Mouse (Mus musculus): ENCODE measurements around the gene Gm5134. TPM values are rescaled to one million over a fixed set of nuclear protein-coding genes. Genes with fewer than 3 reads are reported as not detected.

Gene Gm5134
- total RNA-seq, 1 experiment = 4.2 TPM

DNA sequence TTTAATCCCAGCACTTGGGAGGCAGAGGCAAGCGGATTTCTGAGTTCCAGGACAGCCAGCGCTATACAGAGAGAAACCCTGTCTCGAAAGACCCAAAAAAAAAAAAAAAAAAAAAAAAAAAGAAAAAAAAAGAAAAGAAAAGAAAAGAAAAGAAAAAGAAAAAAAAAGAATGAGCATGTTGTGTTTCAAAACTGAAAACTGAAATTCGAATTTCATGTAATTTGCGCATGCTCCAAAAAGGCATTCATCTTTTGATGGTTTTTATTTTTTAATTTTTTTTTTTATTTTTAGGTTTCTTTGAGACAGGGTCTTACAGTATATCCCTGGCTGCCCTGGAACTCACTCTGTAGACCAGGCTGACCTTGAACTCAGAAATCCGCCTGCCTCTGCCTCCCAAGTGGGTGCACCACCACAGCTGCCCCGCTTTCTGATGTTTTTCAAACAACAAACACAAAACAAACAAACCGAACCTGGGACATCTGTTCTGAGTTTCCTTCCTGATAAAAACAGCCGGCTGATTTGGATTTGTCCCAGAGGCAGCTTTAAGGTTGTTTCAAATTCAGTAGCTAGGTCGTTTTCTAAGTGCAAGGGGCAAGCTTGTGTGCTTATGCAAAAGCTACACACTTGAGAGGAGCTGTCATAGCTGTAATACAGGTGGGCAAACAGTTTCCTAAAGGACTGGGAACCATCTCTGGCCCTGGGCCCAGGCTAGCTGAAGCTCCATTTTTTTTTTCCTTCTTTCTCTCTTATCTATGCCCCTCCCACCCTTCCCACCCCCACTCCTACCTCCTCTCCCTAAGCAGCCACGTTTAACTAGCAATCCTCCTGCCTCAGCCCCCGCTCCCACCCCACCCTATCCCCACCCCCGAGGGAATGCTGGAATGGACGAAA lies 77.4 kb downstream of the Gm5134 start:
- H3K9me3 ChIP-seq (ENCODE audit: control insufficient read depth, insufficient read depth, low read depth, low read length) = no peaks in the 10 kb centered on the region
- no peaks in the 10 kb centered on the region; the same call in 1 of the 2 replicates for H3K36me3 ChIP-seq (ENCODE audit: control insufficient read depth, insufficient read depth, low read length, poor library complexity, severe bottlenecking)
- in situ Hi-C loops (cut with MboI; ENCODE audit: low sequenced_read_pairs in 2 of 2, unreplicated experiment in 2 of 2) = no loop called here
- H3K4me3 ChIP-seq (ENCODE audit: insufficient read depth in 1 of 2, low read depth in 1 of 2, low read length in 2 of 2, poor library complexity in 1 of 2, severe bottlenecking in 1 of 2) = peak overlapping the region; percentile 82 to 89
- H3K9ac ChIP-seq (ENCODE audit: insufficient read depth, low read depth, low read length, poor library complexity, severe bottlenecking) = peak overlapping the region; percentile 75
- TF ChIP-seq ZNF384 (IDR thresholded peaks at IDR 0.05; ENCODE audit: low read depth, low read length) = peak; percentile 82; the same call in 1 of the 2 replicates
- TF ChIP-seq CHD2 (IDR thresholded peaks at IDR 0.05; ENCODE audit: low read depth, low read length) = peak; percentile 20; the same call in 1 of the 2 replicates
- no peak for TF ChIP-seq MAFK (IDR thresholded peaks at IDR 0.05; ENCODE audit: insufficient read depth, low read depth, low read length)
- DNase-seq (ENCODE audit: low read depth, low spot score) = no peak
- H3K4me1 ChIP-seq (ENCODE audit: control insufficient read depth in 2 of 2, insufficient read depth in 2 of 2, low read length in 2 of 2, poor library complexity in 1 of 2) = peaks cover 11 to 12% of the 10 kb centered on the region in 2 experiments
- peak overlapping the region; percentile 88; the same call in 1 of the 2 replicates for H3K27ac ChIP-seq (ENCODE audit: insufficient read depth, low read depth, low read length, poor library complexity, severe bottlenecking)

DNA sequence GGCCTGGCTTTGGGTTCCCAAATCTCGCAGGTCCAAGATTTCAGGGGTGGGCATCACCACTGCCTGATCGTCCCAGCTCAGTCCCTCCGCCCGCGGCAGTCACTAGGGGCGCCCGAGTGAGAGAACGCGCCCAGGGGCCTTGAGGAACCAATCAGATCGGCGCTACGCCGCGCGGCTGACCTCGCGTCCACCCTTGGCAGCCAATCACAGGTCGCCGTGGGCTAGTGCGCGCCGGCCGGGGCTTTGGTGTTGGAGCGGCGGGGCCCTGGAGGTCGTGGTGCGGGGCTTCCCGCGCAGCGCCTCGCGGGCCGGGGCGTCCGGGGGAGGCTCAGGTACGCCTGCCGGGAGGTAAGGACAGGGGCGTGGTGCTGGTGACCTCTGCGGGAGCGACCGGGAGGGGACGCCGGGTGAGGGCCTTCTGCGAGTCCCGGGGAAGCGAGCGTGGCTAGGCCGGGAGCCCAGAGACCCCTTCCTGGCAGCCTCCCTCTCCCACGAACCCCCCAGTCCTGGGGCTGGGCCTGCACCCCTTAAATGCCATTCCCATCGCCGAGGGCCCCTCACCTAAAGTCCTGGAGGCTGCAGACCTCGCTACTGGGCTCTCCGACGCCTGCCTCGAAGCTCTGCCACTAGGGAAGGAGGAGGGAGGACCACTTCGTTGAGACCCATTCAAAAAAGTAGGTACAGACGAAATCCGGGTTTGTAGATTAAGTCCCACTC lies 78.2 kb downstream of the Gm5134 start, which contains the start of gene Zfp280b:
Gene Zfp280b, plus strand, starts transcription at position 249 of the 717 bp plus-strand sequence.
- in situ Hi-C loops (cut with MboI; ENCODE audit: low sequenced_read_pairs in 2 of 2, unreplicated experiment in 2 of 2) = no loop called here
- no peaks in the 10 kb centered on the region for H3K9me3 ChIP-seq (ENCODE audit: control insufficient read depth, insufficient read depth, low read depth, low read length)
- peak within 1 kb of the TSS; percentile 88 for H3K27ac ChIP-seq (ENCODE audit: insufficient read depth, low read depth, low read length, poor library complexity, severe bottlenecking)
- H3K4me3 ChIP-seq (ENCODE audit: insufficient read depth in 1 of 2, low read depth in 1 of 2, low read length in 2 of 2, poor library complexity in 1 of 2, severe bottlenecking in 1 of 2) = peak within 1 kb of the TSS; percentile 82 to 89
- H3K36me3 ChIP-seq (ENCODE audit: control insufficient read depth, insufficient read depth, low read length, poor library complexity, severe bottlenecking) = no peaks in the 10 kb centered on the region; the same call in 1 of the 2 replicates
- peaks cover 9 to 12% of the 10 kb centered on the region in 2 experiments for H3K4me1 ChIP-seq (ENCODE audit: control insufficient read depth in 2 of 2, insufficient read depth in 2 of 2, low read length in 2 of 2, poor library complexity in 1 of 2)
- TF ChIP-seq ZNF384 (IDR thresholded peaks at IDR 0.05; ENCODE audit: low read depth, low read length) (no peak), ZC3H11A (IDR thresholded peaks at IDR 0.05; ENCODE audit: borderline replicate concordance, low read depth, low read length) (no peak), HCFC1 (IDR thresholded peaks at IDR 0.05; ENCODE audit: borderline replicate concordance, insufficient read depth, low read length) (no peak), MAFK (IDR thresholded peaks at IDR 0.05; ENCODE audit: insufficient read depth, low read depth, low read length) (no peak), CHD2 (IDR thresholded peaks at IDR 0.05; ENCODE audit: low read depth, low read length) (no peak; the same call in 1 of the 2 replicates)
- DNase-seq (ENCODE audit: low read depth, low spot score) = peak; percentile 94
- peak within 1 kb of the TSS; percentile 97 for H3K9ac ChIP-seq (ENCODE audit: insufficient read depth, low read depth, low read length, poor library complexity, severe bottlenecking)

DNA sequence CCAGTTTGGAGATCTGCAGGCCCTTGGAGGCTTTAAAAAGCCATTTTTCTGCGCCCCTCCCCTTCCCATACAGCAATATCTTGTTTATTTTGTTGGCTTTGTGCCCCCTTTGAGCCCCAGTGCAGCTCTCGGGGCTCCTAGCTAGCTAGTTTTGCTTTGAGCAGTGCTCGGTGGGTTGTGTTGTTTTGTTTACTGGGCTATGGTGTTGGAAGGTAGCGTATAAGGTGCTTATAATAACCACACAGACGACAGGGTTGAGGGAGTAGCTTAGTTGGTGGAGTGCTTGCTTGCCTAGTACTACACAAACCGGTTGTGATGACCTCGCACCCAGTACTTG lies 78.8 kb downstream of the Gm5134 start:
- Histone ChIP-seq H3K9ac (ENCODE audit: insufficient read depth, low read depth, low read length, poor library complexity, severe bottlenecking) (peak overlapping the region; percentile 97), H3K9me3 (ENCODE audit: control insufficient read depth, insufficient read depth, low read depth, low read length) (no peaks in the 10 kb centered on the region), H3K4me1 (ENCODE audit: control insufficient read depth in 2 of 2, insufficient read depth in 2 of 2, low read length in 2 of 2, poor library complexity in 1 of 2) (peaks cover 9 to 12% of the 10 kb centered on the region in 2 experiments), H3K4me3 (ENCODE audit: insufficient read depth in 1 of 2, low read depth in 1 of 2, low read length in 2 of 2, poor library complexity in 1 of 2, severe bottlenecking in 1 of 2) (peak overlapping the region; percentile 82 to 89), H3K36me3 (ENCODE audit: control insufficient read depth, insufficient read depth, low read length, poor library complexity, severe bottlenecking) (peaks cover 5% of the 10 kb centered on the region), H3K27ac (ENCODE audit: insufficient read depth, low read depth, low read length, poor library complexity, severe bottlenecking) (peak overlapping the region; percentile 86; the same call in 1 of the 2 replicates)
- no peak for DNase-seq (ENCODE audit: low read depth, low spot score)
- in situ Hi-C loops (cut with MboI; ENCODE audit: low sequenced_read_pairs in 2 of 2, unreplicated experiment in 2 of 2) = no loop called here
- TF ChIP-seq MAFK (IDR thresholded peaks at IDR 0.05; ENCODE audit: insufficient read depth, low read depth, low read length) (no peak), CHD2 (IDR thresholded peaks at IDR 0.05; ENCODE audit: low read depth, low read length) (no peak), ZC3H11A (IDR thresholded peaks at IDR 0.05; ENCODE audit: borderline replicate concordance, low read depth, low read length) (no peak), HCFC1 (IDR thresholded peaks at IDR 0.05; ENCODE audit: borderline replicate concordance, insufficient read depth, low read length) (no peak), ZNF384 (IDR thresholded peaks at IDR 0.05; ENCODE audit: low read depth, low read length) (no peak)

DNA sequence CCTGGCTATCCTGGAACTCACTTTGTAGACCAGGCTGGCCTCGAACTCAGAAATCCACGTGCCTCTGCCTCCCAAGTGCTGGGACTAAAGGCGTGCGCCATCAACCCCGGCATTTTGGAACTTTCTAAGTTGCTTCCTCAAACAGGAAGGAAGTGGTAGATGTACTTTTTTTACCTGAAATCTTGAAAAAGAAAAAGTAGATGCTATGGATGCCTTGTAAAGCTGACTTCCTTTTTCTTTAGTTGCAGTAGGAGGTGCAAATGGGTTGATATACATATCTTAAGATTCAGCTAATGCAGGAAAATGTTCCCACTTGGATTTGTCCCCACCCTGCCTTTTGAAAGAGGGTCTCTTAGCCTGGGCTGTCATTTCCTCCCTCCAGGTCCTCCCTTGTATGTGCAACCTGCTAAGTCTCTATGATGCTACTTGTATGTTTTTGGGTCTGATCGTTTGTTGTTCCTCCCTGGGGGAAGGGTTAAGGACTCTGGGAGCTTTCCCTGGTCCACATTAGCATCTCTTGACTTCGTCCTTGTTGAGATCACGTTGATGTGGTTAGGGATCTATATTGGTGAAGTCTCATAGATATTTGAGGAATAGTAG lies 79.8 kb downstream of the Gm5134 start:
- no peak overlapping the region; the same call in 1 of the 2 replicates for H3K9ac ChIP-seq (ENCODE audit: insufficient read depth, low read depth, low read length, poor library complexity, severe bottlenecking)
- H3K4me3 ChIP-seq (ENCODE audit: insufficient read depth in 1 of 2, low read depth in 1 of 2, low read length in 2 of 2, poor library complexity in 1 of 2, severe bottlenecking in 1 of 2) = peak overlapping the region; percentile 35 to 89; a peak in 3 of 4 replicates
- in situ Hi-C loops (cut with MboI; ENCODE audit: low sequenced_read_pairs in 2 of 2, unreplicated experiment in 2 of 2) = no loop called here
- peaks cover 9 to 10% of the 10 kb centered on the region in 2 experiments for H3K4me1 ChIP-seq (ENCODE audit: control insufficient read depth in 2 of 2, insufficient read depth in 2 of 2, low read length in 2 of 2, poor library complexity in 1 of 2)
- TF ChIP-seq ZNF384 (IDR thresholded peaks at IDR 0.05; ENCODE audit: low read depth, low read length) (no peak), HCFC1 (IDR thresholded peaks at IDR 0.05; ENCODE audit: borderline replicate concordance, insufficient read depth, low read length) (no peak), CHD2 (IDR thresholded peaks at IDR 0.05; ENCODE audit: low read depth, low read length) (no peak), ZC3H11A (IDR thresholded peaks at IDR 0.05; ENCODE audit: borderline replicate concordance, low read depth, low read length) (no peak), MAFK (IDR thresholded peaks at IDR 0.05; ENCODE audit: insufficient read depth, low read depth, low read length) (no peak)
- H3K9me3 ChIP-seq (ENCODE audit: control insufficient read depth, insufficient read depth, low read depth, low read length) = no peaks in the 10 kb centered on the region
- DNase-seq (ENCODE audit: low read depth, low spot score) = no peak
- H3K36me3 ChIP-seq (ENCODE audit: control insufficient read depth, insufficient read depth, low read length, poor library complexity, severe bottlenecking) = peaks cover 13% of the 10 kb centered on the region
- no peak overlapping the region for H3K27ac ChIP-seq (ENCODE audit: insufficient read depth, low read depth, low read length, poor library complexity, severe bottlenecking)
